Mouse (Mus musculus) heart, adult 9 months (tissue): ENCODE measurements around the gene Lrrc18.

Experiments
- DNase-seq, 2 experiments: peaks; one replicate each; pipeline ENCODE4 v3.0.0; 2022; ENCODE audit warnings: low spot score in 2 of 2

The Lrrc18 gene

GRCm38 (mm10) chr14:32991082-32991481 is at the start of gene Lrrc18:
Lrrc18 (plus strand) TSS chr14:32991382.
- DNase-seq: no peak

GRCm38 (mm10) chr14:32947512-32947911 is 43.7 kb upstream of the Lrrc18 start:
- peak; percentile 32 to 48 for DNase-seq

- DNase-seq: peak; percentile 69 to 74
These were observed 40.6 kb upstream of the Lrrc18 start for GRCm38 (mm10) chr14:32950312-32951301.

GRCm38 (mm10) chr14:32956486-32956885 is 34.7 kb upstream of the Lrrc18 start:
- peak; percentile 63 to 81 for DNase-seq

- no peak for DNase-seq
These were observed 32.5 kb upstream of the Lrrc18 start for GRCm38 (mm10) chr14:32958671-32959070.

GRCm38 (mm10) chr14:32960481-32960880 is 30.7 kb upstream of the Lrrc18 start:
- DNase-seq: peak; percentile 47 to 66

- no peak for DNase-seq
These were observed 26.4 kb upstream of the Lrrc18 start for GRCm38 (mm10) chr14:32964742-32965141.

GRCm38 (mm10) chr14:32970700-32971099 is 20.5 kb upstream of the Lrrc18 start:
- DNase-seq: no peak

GRCm38 (mm10) chr14:32984176-32984738 is 6.9 kb upstream of the Lrrc18 start:
- DNase-seq: peak; percentile 7 to 20

- no peak for DNase-seq
These were observed 4.5 kb upstream of the Lrrc18 start for GRCm38 (mm10) chr14:32986659-32987058.

GRCm38 (mm10) chr14:32994954-32995636 is 3.9 kb downstream of the Lrrc18 start:
- peak; percentile 13 to 39 for DNase-seq

- DNase-seq: no peak
These were observed 8.3 kb downstream of the Lrrc18 start for GRCm38 (mm10) chr14:32999511-32999910.

- DNase-seq: no peak
These were observed 9.2 kb downstream of the Lrrc18 start for GRCm38 (mm10) chr14:33000112-33000979.

- no peak for DNase-seq
These were observed 13.9 kb downstream of the Lrrc18 start for GRCm38 (mm10) chr14:33005114-33005513.

- no peak for DNase-seq
These were observed 16.5 kb downstream of the Lrrc18 start for GRCm38 (mm10) chr14:33007638-33008037.

- DNase-seq: no peak
These were observed 27.9 kb downstream of the Lrrc18 start for GRCm38 (mm10) chr14:33019050-33019449.

GRCm38 (mm10) chr14:33019606-33020005 is 28.4 kb downstream of the Lrrc18 start:
- DNase-seq: peak; percentile 7 to 20

GRCm38 (mm10) chr14:33030849-33031248 is 39.7 kb downstream of the Lrrc18 start:
- DNase-seq: no peak

- DNase-seq: no peak
These were observed 42.2 kb downstream of the Lrrc18 start for GRCm38 (mm10) chr14:33033424-33033823.

- DNase-seq: no peak
These were observed 44.2 kb downstream of the Lrrc18 start for GRCm38 (mm10) chr14:33035386-33035785.

- DNase-seq: no peak
These were observed 45.6 kb downstream of the Lrrc18 start for GRCm38 (mm10) chr14:33036811-33037210.
